Mouse (Mus musculus) heart, postnatal 25 days (tissue): ENCODE measurements around the gene Tmem26. TPM values are rescaled to one million over a fixed set of nuclear protein-coding genes. Genes with fewer than 3 reads are reported as not detected.

ENCODE experiments used
- total RNA-seq, 2 experiments: library from RNA; stranded (reverse); gene quantifications; 2 replicates each; pipeline ENCODE4 v1.2.3; 2021

Gene Tmem26
- total RNA-seq, 2 experiments from 2014 or later, result 0.26 to 0.28 TPM

Other genes with a start within 250 kb of the Tmem26 start
- gene Cabcoco1, start 181.8 kb upstream of the Tmem26 start, total RNA-seq, result 10 to 100 TPM; 20.9 to 21.0 TPM